Mouse (Mus musculus) midbrain, postnatal 0 days (tissue): Measurements from ENCODE around the gene Zdhhc11. TPM values are rescaled to one million over a fixed set of nuclear protein-coding genes. Genes with fewer than 3 reads are reported as not detected.

Experiments used
- ATAC-seq: fragments of 200-750 bp; cut with Nextera tagmentation; 2 replicates; pipeline ENCODE4 v1.8.0; 2017; ENCODE audit warnings: moderate number of reproducible peaks, mild to moderate bottlenecking, moderate TSS enrichment, moderate library complexity; ENCODE audit not compliant: low FRiP score
- DNase-seq: peaks from one replicate; pipeline ENCODE4 v3.0.0-alpha.2; 2015; ENCODE audit warnings: low spot score
- H3K27ac ChIP-seq: fragments of 300-500 bp; sonication (generic); 2 replicates; pipeline ENCODE4 v1.5.1; 2014; ENCODE audit warnings: low read depth, mild to moderate bottlenecking, low read length, mixed read lengths
- H3K27me3 ChIP-seq: fragments of 300-500 bp; sonication (generic); 2 replicates; pipeline ENCODE4 v1.6.1; 2014; ENCODE audit warnings: low read length, control low read depth, mixed read lengths; ENCODE audit not compliant: insufficient read depth
- H3K36me3 ChIP-seq: fragments of 300-500 bp; sonication (generic); 2 replicates; pipeline ENCODE4 v1.6.1; 2014; ENCODE audit warnings: low read length, control low read depth, mixed read lengths; ENCODE audit not compliant: insufficient read depth
- H3K4me1 ChIP-seq: fragments of 300-500 bp; sonication (generic); 2 replicates; pipeline ENCODE4 v1.6.1; 2014; ENCODE audit warnings: mild to moderate bottlenecking, control low read depth, antibody characterized with exemption, low read length, mixed read lengths; ENCODE audit not compliant: insufficient read depth
- H3K4me2 ChIP-seq: fragments of 300-500 bp; sonication (generic); 2 replicates; pipeline ENCODE4 v1.6.1; 2014; ENCODE audit warnings: low read depth, mild to moderate bottlenecking, low read length, mixed read lengths; ENCODE audit not compliant: poor library complexity, severe bottlenecking
- H3K4me3 ChIP-seq: fragments of 300-500 bp; sonication (generic); 2 replicates; pipeline ENCODE4 v1.5.1; 2014; ENCODE audit warnings: low read depth, mild to moderate bottlenecking, low read length, moderate library complexity
- H3K9ac ChIP-seq: fragments of 300-500 bp; sonication (generic); replicated peaks from 2 replicates; pipeline ENCODE4 v1.6.1; 2014; ENCODE audit warnings: mild to moderate bottlenecking, low read length, moderate library complexity, mixed read lengths; ENCODE audit not compliant: poor library complexity, severe bottlenecking
- H3K9me3 ChIP-seq: fragments of 300-500 bp; sonication (generic); 2 replicates; pipeline ENCODE4 v1.6.1; 2016; ENCODE audit warnings: low read length, control low read depth
- CTCF ChIP-seq: IDR thresholded peaks from 2 replicates; pipeline ENCODE4 v1.5.1; 2016; ENCODE audit warnings: antibody characterized with exemption, mild to moderate bottlenecking
- WGBS: fragments of 180-500 bp; shearing (Covaris S2); extraction: QIAGEN DNeasy Blood & Tissue Kit; methylation state at CpG from one replicate; pipeline ENCODE4 v1.1.7; 2014; 5-methylcytosine and 5-hydroxymethylcytosine counted together
- polyA plus RNA-seq: library from polyadenylated mRNA; unstranded; fragments of >200 nt; fragmentation: Nextera tagmentation; extraction: Ambion mirVana; gene quantifications from 2 replicates; pipeline ENCODE4 v1.2.1, GENCODE M21; 2015
- total RNA-seq: library from RNA; depleted of rRNA; stranded (reverse); fragments of >200 nt; gene quantifications from 2 replicates; pipeline ENCODE4 v1.2.3, GENCODE M21; 2014

The Zdhhc11 gene
- total and polyA plus RNA-seq, 2 experiments from 2014 or later = not detected

- Histone ChIP-seq H3K36me3 (peaks cover 87% of the 10 kb centered on the region), H3K9ac (no peak overlapping the region), H3K27me3 (no peaks in the 10 kb centered on the region), H3K4me1 (no peaks in the 10 kb centered on the region), H3K9me3 (no peaks in the 10 kb centered on the region), H3K27ac (no peak overlapping the region), H3K4me2 (no peak overlapping the region), H3K4me3 (no peak overlapping the region)
- TF ChIP-seq CTCF = no peak
- no peak for ATAC-seq
- WGBS = 95% methylated on average over 9 of the region's 9 CpGs
- DNase-seq = no peak
Measured at GRCm38 (mm10) chr13:73944606-73945005, 19.0 kb upstream of the Zdhhc11 start.

- H3K27ac ChIP-seq = no peak overlapping the region
- no peak for ATAC-seq
- H3K36me3 ChIP-seq = peaks cover 84% of the 10 kb centered on the region
- no peak for DNase-seq
- no peak overlapping the region for H3K9ac ChIP-seq
- H3K27me3 ChIP-seq = no peaks in the 10 kb centered on the region
- H3K4me1 ChIP-seq = no peaks in the 10 kb centered on the region
- no peak for TF ChIP-seq CTCF
- H3K4me3 ChIP-seq = no peak overlapping the region
- H3K4me2 ChIP-seq = no peak overlapping the region
- WGBS = 100% methylated on average over 1 of the region's 1 CpGs
- no peaks in the 10 kb centered on the region for H3K9me3 ChIP-seq
Measured at GRCm38 (mm10) chr13:73953551-73954130, 10.0 kb upstream of the Zdhhc11 start.

DNA sequence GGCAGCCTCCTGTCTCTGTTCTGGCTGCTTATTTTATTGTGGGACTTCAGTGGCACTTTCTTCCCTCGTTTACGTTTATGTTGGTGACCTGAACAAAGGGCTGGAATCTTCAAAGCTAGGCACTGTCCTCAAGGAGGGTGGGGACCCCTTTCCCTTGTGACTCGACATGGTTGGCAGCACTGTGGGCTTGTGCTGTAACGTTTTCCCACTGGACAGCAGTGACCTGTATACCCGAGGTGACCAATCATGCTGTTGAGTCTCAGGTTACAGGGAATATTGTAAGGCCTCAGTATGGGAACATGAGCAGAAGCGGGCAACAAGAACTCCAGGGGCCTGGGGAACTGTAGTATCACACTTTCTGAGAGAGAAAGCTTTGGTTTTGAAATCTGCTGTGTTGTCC lies 9.0 kb upstream of the Zdhhc11 start:
- no peak for ATAC-seq
- H3K9me3 ChIP-seq = no peaks in the 10 kb centered on the region

GRCm38 (mm10) chr13:73955531-73955930 lies 8.1 kb upstream of the Zdhhc11 start:
- Histone ChIP-seq H3K27me3 (no peaks in the 10 kb centered on the region), H3K4me2 (no peak overlapping the region), H3K36me3 (peaks cover 84% of the 10 kb centered on the region), H3K4me1 (no peaks in the 10 kb centered on the region), H3K9ac (no peak overlapping the region), H3K9me3 (no peaks in the 10 kb centered on the region), H3K27ac (no peak overlapping the region), H3K4me3 (no peak overlapping the region)
- TF ChIP-seq CTCF = no peak
- 88% methylated on average over 5 of the region's 5 CpGs for WGBS
- no peak for ATAC-seq
- no peak for DNase-seq

More for the DNA sequence above, 9.0 kb upstream of the Zdhhc11 start:
- 81% methylated on average over 6 of the region's 6 CpGs for WGBS
- H3K4me2 ChIP-seq = no peak overlapping the region
- H3K4me1 ChIP-seq = no peaks in the 10 kb centered on the region
- H3K27ac ChIP-seq = no peak overlapping the region
- DNase-seq = no peak
- peaks cover 84% of the 10 kb centered on the region for H3K36me3 ChIP-seq
- H3K9ac ChIP-seq = no peak overlapping the region
- no peak for TF ChIP-seq CTCF
- H3K27me3 ChIP-seq = no peaks in the 10 kb centered on the region
- no peak overlapping the region for H3K4me3 ChIP-seq

DNA sequence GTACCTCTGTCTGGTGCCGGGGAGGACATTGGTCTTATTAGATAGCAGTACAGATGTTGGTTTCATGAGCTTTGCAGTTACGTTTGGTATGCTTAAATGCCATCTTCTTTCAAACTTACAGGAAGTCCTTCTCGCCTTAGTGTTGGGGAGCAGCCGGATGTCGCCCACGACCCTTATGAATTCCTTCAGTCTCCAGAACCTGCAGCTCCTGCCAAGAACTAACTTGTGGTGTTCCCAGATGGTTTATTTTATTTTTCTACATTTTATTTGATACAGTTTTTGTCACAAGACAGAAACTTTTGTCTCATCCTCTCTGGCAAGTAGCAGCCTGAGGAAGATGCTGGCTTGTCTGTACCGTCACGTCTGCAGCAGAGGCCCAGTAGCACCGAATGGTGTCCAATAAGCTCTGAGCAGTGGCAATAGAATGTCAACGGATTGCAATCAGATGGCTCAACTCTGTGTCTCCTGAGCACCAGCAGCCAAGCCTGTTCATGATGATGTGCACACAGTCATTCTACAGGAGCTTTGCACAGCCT lies 3.5 kb upstream of the Zdhhc11 start:
- Histone ChIP-seq H3K36me3 (peaks cover 65% of the 10 kb centered on the region), H3K9me3 (no peaks in the 10 kb centered on the region), H3K27me3 (no peaks in the 10 kb centered on the region), H3K9ac (no peak overlapping the region), H3K4me2 (no peak overlapping the region), H3K4me3 (no peak overlapping the region), H3K27ac (no peak overlapping the region), H3K4me1 (no peaks in the 10 kb centered on the region)
- DNase-seq (no peak), ATAC-seq (no peak)
- 95% methylated on average over 10 of the region's 10 CpGs for WGBS
- no peak for TF ChIP-seq CTCF

DNA sequence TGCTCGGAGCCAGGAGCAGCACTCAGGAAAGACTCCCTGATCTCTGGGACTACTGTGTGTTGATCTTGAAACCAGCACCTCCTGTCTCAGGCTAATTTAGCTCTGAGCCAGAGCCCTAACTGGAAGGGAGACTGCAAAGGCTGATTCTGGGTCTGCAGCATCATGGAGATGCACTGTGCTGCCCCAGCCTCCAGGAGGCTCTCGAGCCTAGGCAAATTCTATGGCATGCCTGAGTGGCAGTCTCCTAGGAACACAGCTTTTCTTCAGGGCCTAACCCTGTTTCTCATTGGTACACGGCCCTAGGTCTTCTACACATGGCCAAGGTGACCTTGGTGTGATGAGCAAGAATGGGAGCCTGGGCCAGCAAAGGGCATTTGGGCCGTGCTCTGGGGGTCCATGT lies 2.5 kb upstream of the Zdhhc11 start:
- peak; percentile 54 for TF ChIP-seq CTCF
- Histone ChIP-seq H3K4me1 (no peaks in the 10 kb centered on the region), H3K9me3 (no peaks in the 10 kb centered on the region), H3K9ac (no peak overlapping the region), H3K4me2 (no peak overlapping the region), H3K4me3 (no peak overlapping the region), H3K36me3 (peaks cover 58% of the 10 kb centered on the region), H3K27ac (no peak overlapping the region), H3K27me3 (no peaks in the 10 kb centered on the region)
- WGBS = 84% methylated on average over 4 of the region's 4 CpGs
- DNase-seq (peak; percentile 19), ATAC-seq (peak; percentile 60; the same call in 1 of the 2 replicates)
